Mouse (Mus musculus): ENCODE measurements at regions not wholly inside any gene's neighbourhood (a gene's known extent, or its start where the extent isn't known, plus 50 kb on each side); places are given as distances from the start of the nearest gene placed in this dataset.

DNA sequence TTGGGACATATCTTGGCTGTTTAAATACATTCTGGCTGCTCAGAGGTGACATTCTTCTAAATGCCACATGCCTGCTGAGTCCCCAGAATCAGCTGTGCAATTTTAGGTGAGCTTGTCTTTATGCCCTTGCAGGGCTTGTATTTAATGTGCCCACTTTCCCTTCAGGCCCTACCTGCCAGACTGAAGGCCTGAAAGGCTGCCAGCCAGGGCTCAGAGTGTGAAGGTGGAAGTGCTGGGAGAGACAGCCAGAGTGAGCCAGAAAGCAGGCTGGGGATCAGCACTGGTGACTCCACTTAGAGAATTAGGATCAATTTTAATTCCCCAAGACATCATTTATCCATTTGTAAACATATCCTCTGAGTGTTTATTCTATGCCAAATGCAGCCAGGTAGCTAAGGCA, 803.6 kb upstream of the 4930452B06Rik start:
- no peak for TF ChIP-seq CTCF (IDR thresholded peaks at IDR 0.05; ENCODE audit: extremely low read depth, insufficient read depth, low read length)
- no peak for TF ChIP-seq POLR2A (IDR thresholded peaks at IDR 0.05; ENCODE audit: extremely low read depth, insufficient read depth, low read length)

All from cortical plate, adult 2 months (tissue).